Mouse (Mus musculus) left cerebral cortex, adult 8-10 months (tissue): ENCODE measurements at regions not wholly inside any gene's neighbourhood (a gene's known extent, or its start where the extent isn't known, plus 50 kb on each side); places are given as distances from the start of the nearest gene placed in this dataset.

ENCODE experiments used
- DNase-seq, 2 experiments: peaks; one replicate each; pipeline ENCODE4 v3.0.0; 2022; ENCODE audit warnings: low spot score in 2 of 2

DNA sequence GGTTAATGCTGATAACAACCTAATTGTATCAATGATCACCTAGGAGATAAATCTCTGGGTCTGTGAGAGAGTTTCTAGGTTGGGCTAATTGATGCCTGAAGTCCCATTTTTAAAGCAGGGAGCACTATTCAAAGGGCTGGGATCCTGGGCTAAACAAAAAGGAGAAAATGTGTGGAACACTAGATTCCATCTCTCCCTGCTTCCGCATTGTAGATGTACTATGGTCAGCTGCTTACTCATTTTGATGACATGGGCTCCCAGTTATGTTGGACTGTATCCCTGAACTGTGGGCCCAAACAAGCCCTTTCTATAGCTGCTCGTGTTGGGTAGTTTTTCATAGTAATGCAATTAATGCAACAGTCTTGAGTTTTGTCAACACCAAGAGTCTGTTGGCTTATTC, 1047.1 kb downstream of the Synb start:
- DNase-seq: no peak

DNA sequence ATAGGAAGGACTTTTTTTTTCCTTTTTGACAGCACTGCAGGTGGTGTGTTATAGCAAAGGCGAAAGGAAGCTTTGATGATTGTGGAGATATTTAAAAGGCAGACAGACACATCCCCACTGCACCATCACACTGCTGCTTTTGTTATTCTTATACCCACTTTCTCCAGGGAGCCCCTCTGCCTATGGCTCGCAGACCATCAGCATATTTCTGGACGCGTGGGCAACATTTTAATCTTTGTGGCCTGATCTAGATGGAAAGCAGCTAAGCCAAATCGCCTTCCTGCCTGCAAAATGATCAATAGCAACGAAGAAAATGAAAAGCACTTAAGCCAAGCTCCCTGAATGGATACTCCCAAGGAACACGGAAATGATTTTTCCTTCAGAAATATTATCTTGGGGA, 1054.0 kb downstream of the Synb start:
- DNase-seq: no peak

DNA sequence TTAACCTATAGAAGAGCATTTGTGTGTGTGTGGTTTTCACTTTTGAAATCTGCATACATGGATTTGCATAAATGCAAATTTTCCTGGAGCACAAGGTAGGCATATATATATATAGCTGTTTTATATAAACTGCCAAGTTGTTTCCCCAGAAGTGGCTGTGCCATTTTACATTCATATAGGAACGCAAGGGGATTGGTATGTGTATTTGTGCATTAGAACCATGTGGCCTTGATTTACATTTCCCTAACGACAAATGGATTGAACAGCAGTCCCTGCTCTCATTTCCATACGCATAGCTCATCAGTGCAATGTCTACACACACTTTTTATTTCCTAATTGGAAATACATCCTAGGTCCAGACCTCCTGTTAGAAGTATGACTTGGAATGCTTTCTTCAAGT, 1069.9 kb downstream of the Synb start:
- no peak for DNase-seq

DNA sequence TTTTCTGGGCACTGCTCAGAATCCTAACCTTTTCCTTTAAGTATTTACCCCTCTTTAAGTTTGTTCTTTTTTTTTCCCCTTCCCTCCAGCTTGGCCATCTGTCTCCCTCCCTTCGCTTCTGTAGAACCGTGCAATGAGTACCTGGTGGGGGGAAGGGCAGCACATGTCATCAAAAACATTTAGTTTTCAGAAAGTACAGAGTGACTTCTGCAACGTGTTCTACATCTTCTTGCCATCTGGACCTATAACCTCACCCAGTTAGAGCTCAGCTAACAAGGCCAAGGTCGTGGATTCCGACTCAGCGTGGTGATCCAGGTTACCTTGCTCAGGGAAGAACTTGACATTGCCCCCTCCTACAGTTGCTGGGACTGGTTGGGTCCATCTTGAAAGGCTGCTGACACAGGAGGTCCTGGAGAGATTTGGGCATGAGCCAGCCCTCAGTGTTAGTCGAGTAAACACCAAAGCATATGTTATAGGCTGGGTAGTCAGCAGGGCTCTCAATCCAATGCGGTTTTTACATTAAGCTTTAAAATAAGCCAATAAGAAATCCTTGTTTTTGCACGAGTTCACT, 1075.0 kb downstream of the Synb start:
- no peak for DNase-seq

DNA sequence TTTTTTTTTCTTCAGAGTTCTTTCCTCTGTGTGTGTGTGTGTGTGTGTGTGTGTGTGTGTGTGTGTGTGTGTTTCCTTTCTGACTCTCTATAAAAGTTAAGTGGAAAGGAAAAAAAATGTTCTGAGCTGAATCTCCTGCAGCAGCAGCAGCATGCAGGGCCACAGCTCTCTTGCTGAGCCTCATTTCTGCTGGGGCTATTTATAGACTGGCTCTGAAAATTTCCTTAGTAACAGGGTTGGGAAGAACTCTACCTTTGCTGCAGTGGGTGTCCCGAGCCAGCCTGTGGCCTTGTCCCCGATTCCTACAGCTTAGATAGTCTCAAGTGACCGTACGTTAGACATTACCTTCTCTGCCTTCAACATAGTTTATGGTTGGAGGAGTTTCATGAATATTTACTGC, 1075.6 kb downstream of the Synb start:
- peak; percentile 10 to 14 for DNase-seq

DNA sequence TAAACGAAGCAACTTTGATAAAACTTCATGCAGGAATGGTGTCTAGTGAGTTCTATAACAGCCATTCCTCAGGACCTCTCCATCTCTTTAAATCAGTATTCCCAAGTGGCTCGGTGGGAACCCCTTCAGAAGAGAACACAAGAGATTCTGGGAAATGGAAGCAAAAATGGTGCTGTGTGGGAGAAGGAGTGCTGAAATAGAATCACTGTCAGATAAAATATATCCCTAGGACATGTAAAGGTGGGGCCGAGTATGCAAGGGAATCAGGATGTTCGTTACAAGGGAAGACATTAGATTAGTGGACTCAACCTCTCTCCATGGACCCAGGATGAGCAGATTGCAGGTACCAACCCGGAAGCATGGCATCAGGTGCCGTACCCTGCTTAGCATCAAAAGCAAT, 1076.1 kb downstream of the Synb start:
- no peak for DNase-seq

DNA sequence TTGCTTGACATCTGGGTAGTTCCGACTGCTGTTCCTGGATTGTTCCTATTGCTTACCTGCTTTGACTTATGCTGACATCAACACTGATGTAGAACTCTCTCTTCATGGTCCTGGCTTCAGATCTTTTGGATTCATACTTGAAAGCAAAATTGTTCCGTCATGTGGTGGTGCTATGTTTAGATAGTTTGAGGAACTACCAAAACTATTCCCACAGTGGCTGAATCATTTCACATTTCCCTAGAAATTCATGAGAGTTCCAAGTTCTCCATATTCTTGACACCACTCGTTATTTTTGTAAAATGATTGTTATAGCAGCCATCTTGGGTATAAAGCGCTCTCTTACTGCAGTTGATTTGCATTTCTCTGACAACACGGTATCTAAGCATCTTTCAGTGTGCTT, 1080.2 kb downstream of the Synb start:
- no peak for DNase-seq

DNA sequence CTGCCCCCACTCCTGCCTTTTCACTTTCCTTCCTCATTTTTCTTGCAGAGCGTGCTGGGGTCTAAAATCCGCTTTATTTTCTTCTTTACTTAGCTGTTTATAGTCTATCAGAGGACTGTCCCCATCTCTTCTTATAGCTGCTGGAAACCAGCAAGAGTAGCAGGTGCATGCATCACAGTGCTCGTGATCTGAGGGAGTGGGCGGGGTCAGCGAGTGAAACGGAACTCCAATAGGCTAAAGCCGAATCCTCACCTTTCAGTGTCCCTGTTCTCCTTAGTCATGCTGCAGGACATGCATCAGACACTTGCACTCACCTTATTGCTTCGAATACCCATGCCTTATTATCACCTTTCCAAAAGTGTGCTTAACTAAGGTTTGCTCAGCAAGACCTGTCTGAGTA, 1095.3 kb downstream of the Synb start:
- no peak for DNase-seq

DNA sequence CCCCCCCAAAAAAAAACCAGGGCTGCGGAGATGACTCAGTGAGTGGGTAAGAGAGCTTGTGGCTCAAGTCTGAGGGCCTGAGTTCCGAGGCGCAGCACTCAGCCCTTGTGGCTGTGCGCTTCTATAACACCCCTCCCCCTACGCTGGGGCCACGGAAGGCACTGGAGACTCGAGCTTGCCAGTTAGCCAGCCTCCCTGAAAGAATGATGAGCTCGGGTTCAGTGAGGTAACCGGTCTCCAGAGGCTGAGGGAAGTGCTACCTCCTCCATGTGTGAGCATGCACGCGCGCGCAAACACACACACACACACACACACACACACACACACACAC, 1096.7 kb downstream of the Synb start:
- DNase-seq: no peak

DNA sequence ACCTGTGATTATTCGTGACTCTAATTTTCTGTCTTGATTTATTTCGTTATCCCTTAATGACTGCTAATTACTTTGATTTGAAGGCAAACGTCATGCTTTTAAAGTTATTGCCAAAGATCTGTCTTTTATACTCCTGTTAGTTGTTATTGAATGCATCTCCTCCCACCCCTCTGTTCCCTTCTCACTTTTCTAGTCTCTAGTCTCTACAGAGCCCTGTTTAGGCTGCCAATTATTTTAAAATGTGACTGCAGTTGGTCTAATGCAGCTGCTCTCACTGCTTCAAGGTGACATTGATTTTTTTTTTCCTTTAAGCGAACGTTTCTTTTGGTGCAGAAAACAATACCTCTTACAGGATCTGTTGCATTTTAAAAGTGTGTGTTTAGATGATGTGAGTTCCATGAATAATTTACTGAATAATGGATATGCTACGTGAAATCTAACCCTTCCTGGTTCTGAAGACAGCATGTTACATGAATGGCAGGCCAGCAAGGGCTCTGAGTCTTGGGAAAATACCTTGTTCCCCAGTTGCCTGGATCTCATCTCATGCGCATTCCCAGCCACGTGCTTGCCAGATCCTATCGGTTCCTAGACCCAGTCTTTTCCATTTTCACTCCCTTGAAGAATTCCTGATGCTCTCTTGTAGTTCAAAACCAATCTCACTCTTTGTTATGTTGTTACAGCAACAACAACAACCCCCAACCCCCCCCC, 1097.2 kb downstream of the Synb start:
- no peak for DNase-seq

DNA sequence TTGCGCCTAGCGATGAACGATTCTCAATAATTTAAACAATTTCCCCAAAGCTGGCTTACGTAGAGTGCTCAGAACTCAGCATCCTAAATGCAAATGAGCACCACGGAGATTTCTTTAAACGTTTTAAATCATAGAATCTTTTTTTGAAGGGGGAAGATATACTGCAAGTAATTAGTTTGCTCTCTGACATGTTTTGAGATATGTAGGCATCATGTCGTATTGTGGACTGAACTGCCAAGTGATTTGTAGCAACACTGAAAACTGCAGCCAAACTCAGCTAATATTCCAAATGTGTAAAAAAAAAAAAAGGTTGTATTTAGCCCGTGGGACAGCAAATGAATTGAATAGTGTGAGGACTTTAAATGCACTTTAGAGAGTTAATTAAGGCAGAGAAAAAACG, 1097.9 kb downstream of the Synb start:
- DNase-seq: no peak

DNA sequence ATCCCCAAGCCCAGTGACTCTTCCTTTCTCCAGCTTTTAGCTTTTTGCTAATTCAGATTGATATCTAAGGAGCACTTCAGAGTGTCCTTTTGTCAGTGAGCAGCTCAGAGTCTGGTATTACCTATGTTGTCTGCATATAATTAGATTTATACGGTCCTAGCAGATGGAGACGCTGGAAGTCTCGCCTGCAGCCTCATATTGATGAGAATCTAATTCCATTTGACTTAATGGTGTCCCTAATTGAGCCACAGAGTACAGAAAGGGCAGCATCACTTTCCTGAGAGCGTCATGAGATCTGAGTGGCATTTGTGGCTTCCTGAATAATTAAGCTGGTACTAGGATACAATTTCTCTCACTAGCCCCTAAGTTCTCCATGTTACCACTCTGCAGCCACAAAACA, 1104.2 kb downstream of the Synb start:
- DNase-seq: no peak

DNA sequence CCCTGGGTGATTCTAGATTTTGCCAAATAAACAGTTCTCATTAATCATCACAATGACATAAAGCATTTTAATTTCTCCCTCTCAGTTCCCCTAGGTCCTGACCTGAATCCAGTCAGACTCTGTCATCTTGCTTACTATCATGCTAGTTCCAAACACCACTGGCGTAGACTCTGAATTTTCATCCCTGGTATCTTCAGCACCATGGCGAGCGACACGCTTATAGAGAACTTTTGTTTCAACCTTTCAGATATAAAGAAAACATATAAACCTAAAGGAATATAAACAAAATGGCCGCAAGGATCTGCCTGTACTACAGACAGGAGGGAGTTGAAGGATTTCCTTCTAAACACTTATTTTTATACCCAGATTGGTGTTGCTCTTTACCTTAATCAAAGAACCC, 1105.8 kb downstream of the Synb start:
- no peak for DNase-seq

DNA sequence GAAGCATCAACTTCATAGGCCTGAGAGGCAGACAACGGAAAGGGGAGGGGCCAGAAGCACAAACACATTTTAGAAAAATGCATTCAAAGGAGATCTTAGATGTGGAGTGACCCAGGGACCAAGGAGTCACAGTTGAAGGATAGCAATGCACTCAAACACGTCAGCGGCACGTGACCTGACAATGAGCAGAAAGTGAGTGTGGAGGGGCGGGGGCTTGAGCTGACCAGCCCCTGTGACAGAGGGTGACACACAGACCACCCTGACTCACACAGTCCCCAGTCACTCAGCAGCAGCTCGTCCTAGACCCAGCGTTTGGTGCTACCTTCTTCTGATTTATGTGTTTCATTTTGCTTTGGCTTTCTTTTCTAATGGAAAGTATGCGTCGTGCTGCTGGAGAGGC, 1111.5 kb downstream of the Synb start:
- no peak for DNase-seq

DNA sequence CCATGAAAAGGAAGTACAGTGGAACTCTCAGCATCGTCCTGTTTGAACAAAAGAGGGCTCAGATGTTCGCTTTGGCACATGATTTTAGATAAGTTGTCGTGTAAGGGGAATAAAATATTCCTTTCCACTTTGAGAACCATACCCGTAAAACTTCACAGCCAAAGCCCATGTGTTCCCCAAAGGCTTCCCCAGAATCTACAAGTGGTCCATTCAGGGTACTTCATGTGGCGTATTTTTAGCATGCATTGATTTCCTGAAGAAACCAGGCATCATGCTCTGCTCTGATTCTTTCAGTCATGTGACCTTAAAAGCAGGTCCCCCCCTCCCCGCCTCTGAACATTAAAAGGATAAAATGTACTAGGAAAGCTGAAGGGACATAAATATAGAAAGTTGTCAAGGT, 1112.9 kb downstream of the Synb start:
- DNase-seq: no peak
